Mouse (Mus musculus) embryonic facial prominence, embryonic 11.5 days (tissue): ENCODE measurements around the gene Sh2b3. TPM values are rescaled to one million over a fixed set of nuclear protein-coding genes. Genes with fewer than 3 reads are reported as not detected.
"Not testable (repeated sequence)": the region's sequence is repeated elsewhere in the genome, so short reads cannot be mapped to it uniquely, and the experiment has no call there.

ENCODE experiments used
- ATAC-seq: fragments of 200-750 bp; cut with Nextera tagmentation; replicated peaks from 2 replicates; pipeline ENCODE4 v1.8.0; 2017; ENCODE audit warnings: low read depth; ENCODE audit not compliant: insufficient number of reproducible peaks, low FRiP score, low TSS enrichment
- DNase-seq: peaks from one replicate; pipeline ENCODE4 v3.0.0-alpha.2; 2015; ENCODE audit warnings: low spot score
- H3K27ac ChIP-seq: fragments of 300-500 bp; sonication (generic); replicated peaks from 2 replicates; pipeline ENCODE4 v1.5.1; 2014; ENCODE audit warnings: mild to moderate bottlenecking, low read depth, low read length, control low read depth
- H3K27me3 ChIP-seq: fragments of 300-500 bp; sonication (generic); 2 replicates; pipeline ENCODE4 v1.6.1; 2014; ENCODE audit warnings: mild to moderate bottlenecking, low read length, moderate library complexity, mixed read lengths; ENCODE audit not compliant: control insufficient read depth, insufficient read depth
- H3K36me3 ChIP-seq: fragments of 300-500 bp; sonication (generic); replicated peaks from 2 replicates; pipeline ENCODE4 v1.6.1; 2014; ENCODE audit warnings: low read depth, mild to moderate bottlenecking, low read length, moderate library complexity, mixed read lengths; ENCODE audit not compliant: control insufficient read depth, insufficient read depth
- H3K4me1 ChIP-seq: fragments of 300-500 bp; sonication (generic); 2 replicates; pipeline ENCODE4 v1.6.1; 2014; ENCODE audit warnings: low read length, mixed read lengths; ENCODE audit not compliant: control insufficient read depth, insufficient read depth
- H3K4me2 ChIP-seq: fragments of 300-500 bp; sonication (generic); 2 replicates; pipeline ENCODE4 v1.6.1; 2014; ENCODE audit warnings: low read depth, mild to moderate bottlenecking, control low read depth, low read length, moderate library complexity
- H3K4me3 ChIP-seq: fragments of 300-500 bp; sonication (generic); 2 replicates; pipeline ENCODE4 v1.5.1; 2014; ENCODE audit warnings: low read depth, low read length, control low read depth
- H3K9ac ChIP-seq: fragments of 300-500 bp; sonication (generic); replicated peaks from 2 replicates; pipeline ENCODE4 v1.6.1; 2014; ENCODE audit warnings: mild to moderate bottlenecking, control low read depth, low read length
- H3K9me3 ChIP-seq: fragments of 300-500 bp; sonication (generic); replicated peaks from 2 replicates; pipeline ENCODE4 v1.6.1; 2016; ENCODE audit warnings: mild to moderate bottlenecking, low read length, inconsistent platforms, mixed read lengths; ENCODE audit not compliant: control insufficient read depth
- WGBS: fragments of 180-500 bp; shearing (Covaris S2); extraction: QIAGEN DNeasy Blood & Tissue Kit; methylation state at CpG from one replicate; pipeline ENCODE4 v1.1.7; 2014; 5-methylcytosine and 5-hydroxymethylcytosine counted together
- polyA plus RNA-seq: library from polyadenylated mRNA; unstranded; fragments of >200 nt; fragmentation: Nextera tagmentation; extraction: Ambion mirVana; gene quantifications from 2 replicates; pipeline ENCODE4 v1.2.1, GENCODE M21; 2014

Sh2b3 gene
- polyA plus RNA-seq, 1 experiment from 2014 or later = 7.8 TPM

- Histone ChIP-seq H3K4me3 (peak overlapping the region; percentile 90), H3K27me3 (no peaks in the 10 kb centered on the region; the same call in 1 of the 2 replicates), H3K4me1 (peaks cover 6% of the 10 kb centered on the region; the same call in 1 of the 2 replicates), H3K9me3 (no peaks in the 10 kb centered on the region), H3K4me2 (peak overlapping the region; percentile 71), H3K27ac (no peak overlapping the region), H3K36me3 (peaks cover 14% of the 10 kb centered on the region), H3K9ac (peak overlapping the region; percentile 86)
- ATAC-seq = no peak
- WGBS = 43% methylated on average over 20 of the region's 20 CpGs
- DNase-seq = no peak
Observed at GRCm38 (mm10) chr5:121849478-121850349, 12.3 kb upstream of the Sh2b3 start.

- peaks cover 6% of the 10 kb centered on the region; the same call in 1 of the 2 replicates for H3K4me1 ChIP-seq
- peak within 1 kb of the TSS; percentile 90 for H3K4me3 ChIP-seq
- peaks cover 13% of the 10 kb centered on the region for H3K36me3 ChIP-seq
- DNase-seq (peak; percentile 95), ATAC-seq (peak; percentile 86)
- peak within 1 kb of the TSS; percentile 86 for H3K9ac ChIP-seq
- peaks cover 8% of the 10 kb centered on the region for H3K27me3 ChIP-seq
- H3K9me3 ChIP-seq = no peaks in the 10 kb centered on the region
- 0% methylated on average over 41 of the region's 42 CpGs for WGBS
- peak within 1 kb of the TSS; percentile 62; the same call in 1 of the 2 replicates for H3K27ac ChIP-seq
- H3K4me2 ChIP-seq = peak within 1 kb of the TSS; percentile 71
Observed at GRCm38 (mm10) chr5:121848743-121849142, 11.3 kb upstream of the Sh2b3 start, which contains the start of gene Pheta1. Pheta1 (plus strand) TSS chr5:121848984.

- DNase-seq = peak; percentile 70
- 0% methylated on average over 17 of the region's 17 CpGs for WGBS
- Histone ChIP-seq H3K27me3 (peaks cover 15% of the 10 kb centered on the region), H3K4me1 (peaks cover 6% of the 10 kb centered on the region), H3K36me3 (peaks cover 8% of the 10 kb centered on the region), H3K4me3 (peak overlapping the region; percentile 90), H3K4me2 (peak overlapping the region; percentile 71), H3K9me3 (no peaks in the 10 kb centered on the region), H3K9ac (peak overlapping the region; percentile 86), H3K27ac (peak overlapping the region; percentile 62; the same call in 1 of the 2 replicates)
- peak; percentile 37; the same call in 1 of the 2 replicates for ATAC-seq
Observed at GRCm38 (mm10) chr5:121848035-121848519, 10.6 kb upstream of the Sh2b3 start.

- H3K36me3 ChIP-seq, DNase-seq, H3K9ac ChIP-seq, H3K4me1 ChIP-seq, H3K4me3 ChIP-seq, H3K4me2 ChIP-seq, ATAC-seq, H3K9me3 ChIP-seq, H3K27ac ChIP-seq: not testable (repeated sequence)
- 80% methylated on average over 3 of the region's 3 CpGs for WGBS
- H3K27me3 ChIP-seq = peaks cover 19% of the 10 kb centered on the region
Observed at GRCm38 (mm10) chr5:121847269-121847668, 9.8 kb upstream of the Sh2b3 start.

- Histone ChIP-seq H3K36me3 (peaks cover 3% of the 10 kb centered on the region), H3K27me3 (peaks cover 19% of the 10 kb centered on the region), H3K9ac (no peak overlapping the region), H3K4me1 (peaks cover 6% of the 10 kb centered on the region), H3K27ac (no peak overlapping the region), H3K9me3 (no peaks in the 10 kb centered on the region), H3K4me2 (no peak overlapping the region), H3K4me3 (no peak overlapping the region)
- no peak for DNase-seq
- WGBS = 78% methylated on average over 11 of the region's 11 CpGs
- no peak for ATAC-seq
Observed at GRCm38 (mm10) chr5:121846322-121846721, 8.9 kb upstream of the Sh2b3 start.

- no peak overlapping the region for H3K9ac ChIP-seq
- H3K9me3 ChIP-seq = no peaks in the 10 kb centered on the region
- WGBS = 25% methylated on average over 4 of the region's 4 CpGs
- ATAC-seq (no peak), DNase-seq (no peak)
- peaks cover 5% of the 10 kb centered on the region for H3K4me1 ChIP-seq
- H3K4me3 ChIP-seq = no peak overlapping the region
- H3K27me3 ChIP-seq = peaks cover 19% of the 10 kb centered on the region
- H3K27ac ChIP-seq = no peak overlapping the region
- no peak overlapping the region for H3K4me2 ChIP-seq
- H3K36me3 ChIP-seq = no peaks in the 10 kb centered on the region
Observed at GRCm38 (mm10) chr5:121845361-121845760, 7.9 kb upstream of the Sh2b3 start.

GRCm38 (mm10) chr5:121843138-121843905, 5.9 kb upstream of the Sh2b3 start:
- WGBS = 18% methylated on average over 17 of the region's 17 CpGs
- peaks cover 28% of the 10 kb centered on the region for H3K27me3 ChIP-seq

More at GRCm38 (mm10) chr5:121843138-121843905, 5.9 kb upstream of the Sh2b3 start:
- H3K4me3 ChIP-seq = no peak overlapping the region; the same call in 1 of the 2 replicates
- H3K27ac ChIP-seq = no peak overlapping the region
- peaks cover 3% of the 10 kb centered on the region; the same call in 1 of the 2 replicates for H3K4me1 ChIP-seq
- peak overlapping the region; percentile 83 for H3K4me2 ChIP-seq
- no peaks in the 10 kb centered on the region for H3K36me3 ChIP-seq
- no peak for DNase-seq
- H3K9me3 ChIP-seq = no peaks in the 10 kb centered on the region
- H3K9ac ChIP-seq = peak overlapping the region; percentile 63; the same call in 1 of the 2 replicates
- no peak for ATAC-seq
